Mouse (Mus musculus): Measurements from ENCODE around the gene Gm5640. TPM values are rescaled to one million over a fixed set of nuclear protein-coding genes. Genes with fewer than 3 reads are reported as not detected.

Gm5640 gene
- 0.02 and 0.04 TPM in 2 replicates for polyA plus RNA-seq (2012; rRNA removed)

DNA sequence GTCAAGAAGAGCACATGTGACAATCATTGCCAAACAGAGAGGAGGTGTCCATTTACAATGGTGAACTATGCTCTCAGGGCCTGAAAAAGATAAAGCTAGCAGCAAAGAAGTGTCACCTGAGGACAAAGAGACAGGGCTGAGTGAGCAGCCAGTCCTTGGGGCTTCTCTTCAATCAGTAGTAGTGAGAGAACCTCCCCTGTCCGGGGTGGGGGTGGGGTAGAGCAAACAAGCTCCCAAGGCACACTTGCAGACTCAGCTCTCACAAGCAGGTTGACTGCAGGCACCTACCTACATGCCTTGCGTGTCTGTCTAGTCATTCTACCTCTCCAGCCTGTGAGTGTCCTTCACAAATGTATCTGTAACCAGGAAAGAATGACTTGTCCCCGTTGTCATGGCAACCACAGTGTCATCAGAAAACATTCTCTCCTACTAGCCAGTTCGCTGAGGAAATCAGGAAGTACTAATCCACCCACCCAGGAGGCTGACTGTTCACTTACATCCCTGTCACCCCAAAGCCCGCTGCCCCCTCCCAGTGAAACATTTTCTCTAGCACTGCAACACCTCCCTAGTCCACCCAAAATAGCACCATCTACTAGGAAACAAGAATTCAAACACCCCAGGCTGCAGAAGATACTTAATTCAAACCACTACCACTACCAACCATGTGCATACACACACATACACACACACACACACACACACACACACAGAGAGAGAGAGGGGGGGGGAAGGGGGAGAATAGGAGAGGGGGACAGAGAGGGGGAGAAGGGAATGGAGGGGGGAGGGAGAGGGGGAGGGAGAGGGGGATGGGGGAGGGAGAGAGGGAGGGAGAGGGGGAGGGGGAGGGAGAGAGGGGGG lies at the start of gene Gm5640:
Gene Gm5640, minus strand, starts transcription at position 170 of the 858 bp plus-strand sequence.

DNA sequence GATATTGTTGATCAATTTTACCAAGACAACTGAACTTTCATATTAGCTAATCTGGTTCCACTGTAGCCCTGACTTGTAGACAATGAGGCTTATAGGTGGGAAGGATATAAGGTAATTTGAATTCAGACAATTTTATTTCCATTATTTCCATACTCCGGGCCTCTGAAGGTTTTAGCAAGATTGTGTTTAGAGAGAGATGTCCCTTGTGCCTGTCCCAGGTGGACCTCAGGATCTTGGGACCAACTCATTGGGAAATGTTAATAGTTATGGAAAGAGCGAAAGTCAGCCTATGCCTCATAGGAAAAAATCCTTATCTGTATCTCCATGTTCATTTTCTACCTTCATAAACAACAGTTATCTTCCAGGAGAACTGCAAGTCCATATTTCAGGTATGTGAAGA lies 53.1 kb downstream of the Gm5640 start, which contains the start of gene Olfr1325:
Gene Olfr1325, plus strand, starts transcription at position 301 of the 400 bp plus-strand sequence.

Other genes with a start within 250 kb of the Gm5640 start
- 23.5 and 26.4 TPM in 2 replicates for gene G6pdx, start 216.4 kb downstream of the Gm5640 start, polyA plus RNA-seq (2012; rRNA removed)
- not detected in 2 replicates for gene Gm6880, start 164.2 kb downstream of the Gm5640 start, polyA plus RNA-seq (2012; rRNA removed)
- gene Olfr1326-ps1, start 70.7 kb downstream of the Gm5640 start, polyA plus RNA-seq (2012; rRNA removed): not detected in 2 replicates
- gene Olfr1325, start 53.0 kb downstream of the Gm5640 start, polyA plus RNA-seq (2012; rRNA removed): not detected in 2 replicates
- not detected in 2 replicates for gene Gm6890, start 95.3 kb upstream of the Gm5640 start, polyA plus RNA-seq (2012; rRNA removed)
- 0.02 TPM in 1 of 2 replicates, not detected in the other for gene Gm5936, start 191.6 kb upstream of the Gm5640 start, polyA plus RNA-seq (2012; rRNA removed)

Data from liver, embryonic 18 days (tissue).